Mouse (Mus musculus) retina, embryonic 14.5 days (tissue): Measurements from ENCODE around the gene Galnt9.

ENCODE experiments used
- DNase-seq: peaks from one replicate; pipeline ENCODE4 v3.0.0-alpha.2; 2015; ENCODE audit warnings: low spot score

Galnt9 gene

GRCm38 (mm10) chr5:110587467-110587866, 43.3 kb downstream of the Galnt9 start:
- DNase-seq: no peak

- DNase-seq: no peak
These were observed 45.7 kb downstream of the Galnt9 start for GRCm38 (mm10) chr5:110589833-110590232.

GRCm38 (mm10) chr5:110594465-110594864, 50.3 kb downstream of the Galnt9 start:
- no peak for DNase-seq

GRCm38 (mm10) chr5:110595341-110595740, 51.2 kb downstream of the Galnt9 start:
- DNase-seq: no peak

GRCm38 (mm10) chr5:110596086-110596780, 52.1 kb downstream of the Galnt9 start:
- no peak for DNase-seq

GRCm38 (mm10) chr5:110597502-110597901, 53.3 kb downstream of the Galnt9 start:
- no peak for DNase-seq

GRCm38 (mm10) chr5:110598298-110599095, 54.3 kb downstream of the Galnt9 start:
- peak; percentile 21 for DNase-seq

GRCm38 (mm10) chr5:110603016-110603685, 59.0 kb downstream of the Galnt9 start:
- DNase-seq: no peak

- no peak for DNase-seq
These were observed 60.2 kb downstream of the Galnt9 start for GRCm38 (mm10) chr5:110604311-110604710.

- no peak for DNase-seq
These were observed 61.5 kb downstream of the Galnt9 start for GRCm38 (mm10) chr5:110605531-110606221.

GRCm38 (mm10) chr5:110607767-110608166, 63.6 kb downstream of the Galnt9 start:
- DNase-seq: no peak

GRCm38 (mm10) chr5:110608336-110608735, 64.2 kb downstream of the Galnt9 start:
- DNase-seq: peak; percentile 81

- peak; percentile 85 for DNase-seq
These were observed 64.8 kb downstream of the Galnt9 start for GRCm38 (mm10) chr5:110608941-110609340.

GRCm38 (mm10) chr5:110609425-110609824, 65.3 kb downstream of the Galnt9 start:
- DNase-seq: no peak

GRCm38 (mm10) chr5:110609868-110610267, 65.7 kb downstream of the Galnt9 start:
- no peak for DNase-seq

- DNase-seq: no peak
These were observed 66.3 kb downstream of the Galnt9 start for GRCm38 (mm10) chr5:110610484-110610883.

GRCm38 (mm10) chr5:110611435-110612158, 67.4 kb downstream of the Galnt9 start:
- DNase-seq: no peak

- DNase-seq: no peak
These were observed 75.1 kb downstream of the Galnt9 start for GRCm38 (mm10) chr5:110619226-110619625.

GRCm38 (mm10) chr5:110624319-110624718, 80.2 kb downstream of the Galnt9 start:
- DNase-seq: no peak

- DNase-seq: no peak
These were observed 83.2 kb downstream of the Galnt9 start for GRCm38 (mm10) chr5:110627351-110627750.

- DNase-seq: no peak
These were observed 84.0 kb downstream of the Galnt9 start for GRCm38 (mm10) chr5:110628156-110628555.
